Mouse (Mus musculus): Measurements from ENCODE around the gene Thoc5. TPM values are rescaled to one million over a fixed set of nuclear protein-coding genes. Genes with fewer than 3 reads are reported as not detected.

The Thoc5 gene
- polyA plus RNA-seq, 2 experiments, result 15.9 to 17.2 TPM

DNA sequence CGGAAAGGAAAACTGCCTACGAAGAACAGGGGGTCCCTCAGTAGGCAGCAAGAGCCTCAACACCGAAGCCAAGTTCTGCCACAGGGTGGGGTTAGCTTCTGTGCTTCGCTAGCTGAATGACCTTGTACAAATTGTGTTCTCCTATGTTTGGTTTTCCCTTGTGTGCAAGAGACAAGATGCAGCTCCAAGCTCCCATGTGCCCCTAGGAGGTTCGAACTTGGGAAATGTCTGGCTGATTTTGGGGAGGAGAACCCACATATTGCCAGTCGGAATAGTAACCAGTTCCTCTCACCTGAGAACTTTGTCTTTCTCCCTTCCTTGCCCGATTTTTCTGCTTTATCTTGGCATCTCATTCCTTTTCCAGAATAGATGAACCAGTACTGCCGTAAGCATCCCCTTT lies 53.7 kb downstream of the Thoc5 start:
- Histone ChIP-seq H3K9ac (replicated peaks) (no peak overlapping the region), H3K27ac (no peak overlapping the region), H3K4me3 (ENCODE audit: insufficient read depth in 1 of 2, low read depth in 2 of 2, low read length in 2 of 2) (no peak overlapping the region), H3K36me3 (replicated peaks; ENCODE audit: control insufficient read depth, insufficient read depth, low read depth) (no peaks in the 10 kb centered on the region), H3K4me2 (ENCODE audit: low read depth) (no peak overlapping the region), H3K9me3 (ENCODE audit: control insufficient read depth, low read length) (no peaks in the 10 kb centered on the region), H3K27me3 (ENCODE audit: control insufficient read depth, insufficient read depth, low read length) (peaks cover 78% of the 10 kb centered on the region), H3K4me1 (replicated peaks; ENCODE audit: control insufficient read depth in 2 of 2, insufficient read depth in 2 of 2, low read length in 1 of 2) (no peaks in the 10 kb centered on the region)
- TF ChIP-seq EP300 (IDR thresholded peaks at IDR 0.05; ENCODE audit: low read depth), result no peak
- TF ChIP-seq CTCF (IDR thresholded peaks at IDR 0.05; ENCODE audit: low read depth), result no peak
- DNase-seq (ENCODE audit: low read depth in 3 of 3, low spot score in 3 of 3), result no peak
- ATAC-seq (ENCODE audit: insufficient read depth), result no peak
- WGBS (ENCODE audit: insufficient replicate concordance), result 37% methylated on average over 8 of the region's 8 CpGs

- ATAC-seq (ENCODE audit: insufficient read depth) (no peak), DNase-seq (ENCODE audit: low read depth in 3 of 3, low spot score in 3 of 3) (peak in 1 of 3 experiments; percentile 13)
- no peak overlapping the region for H3K9ac ChIP-seq (replicated peaks)
- TF ChIP-seq CTCF (IDR thresholded peaks at IDR 0.05; ENCODE audit: low read depth) (no peak), EP300 (IDR thresholded peaks at IDR 0.05; ENCODE audit: low read depth) (no peak)
- H3K4me2 ChIP-seq (ENCODE audit: low read depth), result no peak overlapping the region
- H3K4me3 ChIP-seq (ENCODE audit: insufficient read depth in 1 of 2, low read depth in 2 of 2, low read length in 2 of 2), result no peak overlapping the region
- H3K36me3 ChIP-seq (replicated peaks; ENCODE audit: control insufficient read depth, insufficient read depth, low read depth), result no peaks in the 10 kb centered on the region
- WGBS (ENCODE audit: insufficient replicate concordance), result 6% methylated on average over 23 of the region's 23 CpGs
- no peaks in the 10 kb centered on the region for H3K4me1 ChIP-seq (replicated peaks; ENCODE audit: control insufficient read depth in 2 of 2, insufficient read depth in 2 of 2, low read length in 1 of 2)
- H3K27me3 ChIP-seq (ENCODE audit: control insufficient read depth, insufficient read depth, low read length), result peaks cover 82% of the 10 kb centered on the region
- H3K9me3 ChIP-seq (ENCODE audit: control insufficient read depth, low read length), result no peaks in the 10 kb centered on the region
- no peak overlapping the region for H3K27ac ChIP-seq
These were observed 54.3 kb downstream of the Thoc5 start for GRCm38 (mm10) chr11:4949256-4950044.

GRCm38 (mm10) chr11:4953401-4953800 lies 58.3 kb downstream of the Thoc5 start:
- H3K9me3 ChIP-seq (ENCODE audit: control insufficient read depth, low read length), result no peaks in the 10 kb centered on the region
- no peak overlapping the region for H3K27ac ChIP-seq
- H3K27me3 ChIP-seq (ENCODE audit: control insufficient read depth, insufficient read depth, low read length), result peaks cover 53% of the 10 kb centered on the region
- WGBS (ENCODE audit: insufficient replicate concordance), result 10% methylated on average over 6 of the region's 6 CpGs
- no peak for DNase-seq (ENCODE audit: low read depth in 3 of 3, low spot score in 3 of 3)
- ATAC-seq (ENCODE audit: insufficient read depth), result no peak
- H3K4me3 ChIP-seq (ENCODE audit: insufficient read depth in 1 of 2, low read depth in 2 of 2, low read length in 2 of 2), result no peak overlapping the region
- TF ChIP-seq CTCF (IDR thresholded peaks at IDR 0.05; ENCODE audit: low read depth), result no peak
- TF ChIP-seq EP300 (IDR thresholded peaks at IDR 0.05; ENCODE audit: low read depth), result no peak
- H3K9ac ChIP-seq (replicated peaks), result no peak overlapping the region
- H3K4me1 ChIP-seq (replicated peaks; ENCODE audit: control insufficient read depth in 2 of 2, insufficient read depth in 2 of 2, low read length in 1 of 2), result no peaks in the 10 kb centered on the region
- no peak overlapping the region for H3K4me2 ChIP-seq (ENCODE audit: low read depth)
- H3K36me3 ChIP-seq (replicated peaks; ENCODE audit: control insufficient read depth, insufficient read depth, low read depth), result no peaks in the 10 kb centered on the region

- no peak overlapping the region for H3K4me2 ChIP-seq (ENCODE audit: low read depth)
- H3K36me3 ChIP-seq (replicated peaks; ENCODE audit: control insufficient read depth, insufficient read depth, low read depth), result no peaks in the 10 kb centered on the region
- WGBS (ENCODE audit: insufficient replicate concordance), result 8% methylated on average over 8 of the region's 8 CpGs
- no peaks in the 10 kb centered on the region for H3K9me3 ChIP-seq (ENCODE audit: control insufficient read depth, low read length)
- no peak overlapping the region for H3K9ac ChIP-seq (replicated peaks)
- H3K27me3 ChIP-seq (ENCODE audit: control insufficient read depth, insufficient read depth, low read length), result peaks cover 48% of the 10 kb centered on the region
- no peak overlapping the region for H3K4me3 ChIP-seq (ENCODE audit: insufficient read depth in 1 of 2, low read depth in 2 of 2, low read length in 2 of 2)
- no peaks in the 10 kb centered on the region for H3K4me1 ChIP-seq (replicated peaks; ENCODE audit: control insufficient read depth in 2 of 2, insufficient read depth in 2 of 2, low read length in 1 of 2)
- DNase-seq (ENCODE audit: low read depth in 3 of 3, low spot score in 3 of 3), result no peak
- H3K27ac ChIP-seq, result no peak overlapping the region
- no peak for ATAC-seq (ENCODE audit: insufficient read depth)
- TF ChIP-seq EP300 (IDR thresholded peaks at IDR 0.05; ENCODE audit: low read depth), result no peak
- TF ChIP-seq CTCF (IDR thresholded peaks at IDR 0.05; ENCODE audit: low read depth), result no peak
These were observed 58.8 kb downstream of the Thoc5 start for GRCm38 (mm10) chr11:4953918-4954317.

DNA sequence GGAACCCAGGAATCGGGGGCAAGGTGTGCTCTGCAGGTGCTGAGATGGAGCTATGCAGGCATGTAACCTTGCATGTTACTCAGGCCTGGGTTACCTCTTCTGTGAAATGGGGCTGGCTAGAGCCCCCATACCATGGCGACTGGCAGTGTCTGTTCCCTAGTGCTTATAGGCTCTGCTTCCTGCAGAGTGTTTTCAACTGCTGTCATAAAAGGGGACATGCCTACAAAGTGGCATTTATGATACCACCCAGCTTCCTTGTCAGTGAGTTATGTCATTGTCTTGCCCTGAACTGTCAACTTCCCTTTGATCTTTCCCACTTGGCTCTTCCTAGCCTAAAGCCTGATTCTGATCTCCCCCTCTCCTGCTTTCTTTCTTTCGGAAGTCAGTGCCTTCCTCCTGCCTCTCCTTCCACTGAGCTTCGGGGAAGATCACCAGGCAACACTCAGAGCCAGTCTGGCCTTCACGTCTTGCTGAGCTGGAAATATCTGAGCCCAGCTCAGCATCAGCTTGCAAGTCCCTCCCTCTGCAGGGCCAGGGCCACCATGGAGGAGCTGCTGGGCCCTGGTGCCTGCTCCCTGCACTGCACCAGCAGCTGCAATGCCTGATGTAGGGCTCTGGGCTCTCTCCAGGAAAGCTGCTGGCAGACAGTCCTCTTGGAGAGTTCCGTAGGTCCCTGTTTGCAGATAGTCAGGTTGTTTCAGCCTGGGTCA lies 68.1 kb downstream of the Thoc5 start:
- H3K9ac ChIP-seq (replicated peaks), result no peak overlapping the region
- TF ChIP-seq EP300 (IDR thresholded peaks at IDR 0.05; ENCODE audit: low read depth), result no peak
- no peak for TF ChIP-seq CTCF (IDR thresholded peaks at IDR 0.05; ENCODE audit: low read depth)
- no peaks in the 10 kb centered on the region for H3K9me3 ChIP-seq (ENCODE audit: control insufficient read depth, low read length)
- no peak overlapping the region for H3K4me2 ChIP-seq (ENCODE audit: low read depth)
- no peaks in the 10 kb centered on the region for H3K36me3 ChIP-seq (replicated peaks; ENCODE audit: control insufficient read depth, insufficient read depth, low read depth)
- WGBS (ENCODE audit: insufficient replicate concordance), result 44% methylated on average over 6 of the region's 6 CpGs
- H3K4me1 ChIP-seq (replicated peaks; ENCODE audit: control insufficient read depth in 2 of 2, insufficient read depth in 2 of 2, low read length in 1 of 2), result peaks cover 2 to 18% of the 10 kb centered on the region in 2 experiments
- DNase-seq (ENCODE audit: low read depth in 3 of 3, low spot score in 3 of 3) (no peak), ATAC-seq (ENCODE audit: insufficient read depth) (no peak)
- H3K4me3 ChIP-seq (ENCODE audit: insufficient read depth in 1 of 2, low read depth in 2 of 2, low read length in 2 of 2), result no peak overlapping the region
- no peaks in the 10 kb centered on the region for H3K27me3 ChIP-seq (ENCODE audit: control insufficient read depth, insufficient read depth, low read length)
- H3K27ac ChIP-seq, result no peak overlapping the region

Data from liver, embryonic 14.5 days (tissue).